Mouse (Mus musculus) lung, embryonic 14.5 days (tissue): Measurements from ENCODE around the gene Arid5b. TPM values are rescaled to one million over a fixed set of nuclear protein-coding genes. Genes with fewer than 3 reads are reported as not detected.

ENCODE experiments used
- ATAC-seq: fragments of 200-750 bp; cut with Nextera tagmentation; 2 replicates; pipeline ENCODE4 v1.8.0; 2017; ENCODE audit warnings: mild to moderate bottlenecking, moderate TSS enrichment, moderate library complexity; ENCODE audit not compliant: insufficient read depth
- DNase-seq: peaks from one replicate; pipeline ENCODE4 v3.0.0-alpha.2; 2015
- H3K27ac ChIP-seq: fragments of 300-500 bp; sonication (generic); 2 replicates; pipeline ENCODE4 v1.5.1; 2014; ENCODE audit warnings: low read depth, mild to moderate bottlenecking, moderate library complexity
- H3K27me3 ChIP-seq: fragments of 300-500 bp; sonication (generic); 2 replicates; pipeline ENCODE4 v1.6.1; 2014; ENCODE audit warnings: low read length, control low read depth; ENCODE audit not compliant: insufficient read depth
- H3K36me3 ChIP-seq: fragments of 300-500 bp; sonication (generic); 2 replicates; pipeline ENCODE4 v1.6.1; 2014; ENCODE audit warnings: control low read depth; ENCODE audit not compliant: insufficient read depth
- H3K4me1 ChIP-seq: fragments of 300-500 bp; sonication (generic); 2 replicates; pipeline ENCODE4 v1.6.1; 2014; ENCODE audit warnings: antibody characterized with exemption, control low read depth; ENCODE audit not compliant: insufficient read depth
- H3K4me2 ChIP-seq: fragments of 300-500 bp; sonication (generic); 2 replicates; pipeline ENCODE4 v1.6.1; 2014; ENCODE audit warnings: mild to moderate bottlenecking
- H3K4me3 ChIP-seq: fragments of 300-500 bp; sonication (generic); 2 replicates; pipeline ENCODE4 v1.5.1; 2014; ENCODE audit warnings: low read depth, low read length
- H3K9ac ChIP-seq: fragments of 300-500 bp; sonication (generic); 2 replicates; pipeline ENCODE4 v1.6.1; 2014
- H3K9me3 ChIP-seq: fragments of 300-500 bp; sonication (generic); 2 replicates; pipeline ENCODE4 v1.6.1; 2016; ENCODE audit warnings: low read depth, low read length, control low read depth
- CTCF ChIP-seq: IDR thresholded peaks from 2 replicates; pipeline ENCODE4 v1.5.1; 2016; ENCODE audit warnings: antibody characterized with exemption, low read depth
- WGBS: fragments of 180-500 bp; shearing (Covaris S2); extraction: QIAGEN DNeasy Blood & Tissue Kit; methylation state at CpG from one replicate; pipeline ENCODE4 v1.1.7; 2014; 5-methylcytosine and 5-hydroxymethylcytosine counted together
- polyA plus RNA-seq: library from polyadenylated mRNA; unstranded; fragments of >200 nt; fragmentation: Nextera tagmentation; extraction: Ambion mirVana; gene quantifications from 2 replicates; pipeline ENCODE4 v1.2.1, GENCODE M21; 2014

Gene Arid5b
- polyA plus RNA-seq, 1 experiment from 2014 or later = 41.2 TPM

- Histone ChIP-seq H3K4me1 (no peaks in the 10 kb centered on the region), H3K36me3 (no peaks in the 10 kb centered on the region), H3K27ac (peak overlapping the region; percentile 88), H3K9me3 (no peaks in the 10 kb centered on the region), H3K4me3 (no peak overlapping the region), H3K9ac (no peak overlapping the region), H3K4me2 (peak overlapping the region; percentile 43), H3K27me3 (no peaks in the 10 kb centered on the region)
- DNase-seq (peak; percentile 60), ATAC-seq (no peak)
- no peak for TF ChIP-seq CTCF
- 42% methylated on average over 8 of the region's 8 CpGs for WGBS
Observed at GRCm38 (mm10) chr10:68061249-68061615, 217.3 kb downstream of the Arid5b start.

GRCm38 (mm10) chr10:68060590-68061248 is 217.8 kb downstream of the Arid5b start:
- no peak for TF ChIP-seq CTCF
- Histone ChIP-seq H3K36me3 (no peaks in the 10 kb centered on the region), H3K27me3 (no peaks in the 10 kb centered on the region), H3K4me1 (no peaks in the 10 kb centered on the region), H3K4me2 (peak overlapping the region; percentile 43), H3K9ac (0 out of 2 replicates have a peak overlapping the region, but pooled peaks have one; percentile 11), H3K27ac (peak overlapping the region; percentile 88), H3K9me3 (no peaks in the 10 kb centered on the region), H3K4me3 (no peak overlapping the region)
- peak; percentile 63; the same call in 1 of the 2 replicates for ATAC-seq
- WGBS = 27% methylated on average over 16 of the region's 16 CpGs
- DNase-seq = peak; percentile 64

GRCm38 (mm10) chr10:68058378-68058777 is 220.2 kb downstream of the Arid5b start:
- H3K4me3 ChIP-seq = no peak overlapping the region
- H3K36me3 ChIP-seq = no peaks in the 10 kb centered on the region
- H3K4me2 ChIP-seq = no peak overlapping the region
- H3K9ac ChIP-seq = no peak overlapping the region
- H3K4me1 ChIP-seq = no peaks in the 10 kb centered on the region
- no peak for DNase-seq
- no peaks in the 10 kb centered on the region for H3K27me3 ChIP-seq
- ATAC-seq = no peak
- WGBS = 95% methylated on average over 1 of the region's 1 CpGs
- peak; percentile 34; the same call in 1 of the 2 replicates for TF ChIP-seq CTCF
- no peaks in the 10 kb centered on the region for H3K9me3 ChIP-seq
- H3K27ac ChIP-seq = no peak overlapping the region

GRCm38 (mm10) chr10:68057841-68058240 is 220.7 kb downstream of the Arid5b start:
- DNase-seq = peak; percentile 16
- H3K9ac ChIP-seq = no peak overlapping the region
- H3K4me2 ChIP-seq = no peak overlapping the region
- no peak overlapping the region for H3K4me3 ChIP-seq
- H3K27ac ChIP-seq = no peak overlapping the region
- H3K27me3 ChIP-seq = no peaks in the 10 kb centered on the region
- no peak for TF ChIP-seq CTCF
- ATAC-seq = no peak
- WGBS = 85% methylated on average over 3 of the region's 3 CpGs
- H3K4me1 ChIP-seq = no peaks in the 10 kb centered on the region
- no peaks in the 10 kb centered on the region for H3K9me3 ChIP-seq
- no peaks in the 10 kb centered on the region for H3K36me3 ChIP-seq

- Histone ChIP-seq H3K27ac (no peak overlapping the region), H3K9me3 (no peaks in the 10 kb centered on the region), H3K4me3 (no peak overlapping the region), H3K27me3 (no peaks in the 10 kb centered on the region), H3K9ac (no peak overlapping the region), H3K36me3 (no peaks in the 10 kb centered on the region), H3K4me2 (no peak overlapping the region), H3K4me1 (no peaks in the 10 kb centered on the region)
- no peak for TF ChIP-seq CTCF
- WGBS = 86% methylated on average over 6 of the region's 6 CpGs
- DNase-seq (no peak), ATAC-seq (no peak)
Observed at GRCm38 (mm10) chr10:68054706-68055105, 223.8 kb downstream of the Arid5b start.

- no peaks in the 10 kb centered on the region for H3K4me1 ChIP-seq
- no peaks in the 10 kb centered on the region for H3K27me3 ChIP-seq
- H3K36me3 ChIP-seq = no peaks in the 10 kb centered on the region
- no peaks in the 10 kb centered on the region for H3K9me3 ChIP-seq
- DNase-seq = no peak
- no peak for ATAC-seq
- H3K9ac ChIP-seq = no peak overlapping the region
- 77% methylated on average over 5 of the region's 5 CpGs for WGBS
- no peak overlapping the region for H3K4me3 ChIP-seq
- no peak overlapping the region for H3K27ac ChIP-seq
- TF ChIP-seq CTCF = no peak
- no peak overlapping the region for H3K4me2 ChIP-seq
Observed at GRCm38 (mm10) chr10:68054131-68054530, 224.4 kb downstream of the Arid5b start.

- Histone ChIP-seq H3K4me3 (no peak overlapping the region), H3K4me2 (no peak overlapping the region), H3K36me3 (no peaks in the 10 kb centered on the region), H3K27ac (no peak overlapping the region), H3K4me1 (no peaks in the 10 kb centered on the region), H3K9me3 (no peaks in the 10 kb centered on the region), H3K9ac (no peak overlapping the region), H3K27me3 (no peaks in the 10 kb centered on the region)
- no peak for DNase-seq
- TF ChIP-seq CTCF = 0 out of 2 replicates have a peak, but pooled peaks have one; percentile 20
- no peak for ATAC-seq
- WGBS = 86% methylated on average over 8 of the region's 8 CpGs
Observed at GRCm38 (mm10) chr10:68052307-68052706, 226.2 kb downstream of the Arid5b start.
